Mouse (Mus musculus): ENCODE measurements around the gene Pla2g12a. TPM values are rescaled to one million over a fixed set of nuclear protein-coding genes. Genes with fewer than 3 reads are reported as not detected.

Gene Pla2g12a
- polyA plus RNA-seq, 1 experiment from 2014 or later = 47.5 TPM

DNA sequence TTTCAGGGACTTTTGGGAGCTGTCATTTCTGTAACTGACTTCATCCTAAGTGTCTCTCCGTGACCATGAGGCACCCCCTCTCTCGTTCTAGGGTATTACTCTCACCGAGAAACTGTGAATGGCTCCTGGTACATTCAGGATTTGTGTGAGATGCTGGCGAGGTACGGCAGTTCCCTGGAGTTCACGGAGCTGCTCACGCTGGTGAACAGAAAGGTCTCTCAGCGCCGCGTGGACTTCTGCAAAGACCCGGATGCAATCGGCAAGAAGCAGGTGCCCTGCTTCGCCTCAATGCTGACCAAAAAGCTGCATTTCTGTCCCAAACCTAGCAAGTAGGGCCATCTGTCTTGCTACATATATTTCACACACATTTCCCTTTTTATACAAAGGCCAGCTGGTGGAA is 34.8 kb downstream of the Pla2g12a start:
- Histone ChIP-seq H3K4me2 (ENCODE audit: low read depth, low read length) (no peak overlapping the region), H3K9me3 (ENCODE audit: control insufficient read depth, low read length) (no peaks in the 10 kb centered on the region), H3K4me3 (ENCODE audit: low read length) (no peak overlapping the region), H3K36me3 (ENCODE audit: control insufficient read depth, insufficient read depth, low read length) (peaks cover 8% of the 10 kb centered on the region; the same call in 1 of the 2 replicates), H3K27ac (ENCODE audit: low read length) (no peak overlapping the region), H3K4me1 (ENCODE audit: control insufficient read depth, insufficient read depth, low read length) (no peaks in the 10 kb centered on the region), H3K27me3 (replicated peaks; ENCODE audit: control insufficient read depth, insufficient read depth, low read length) (no peaks in the 10 kb centered on the region), H3K9ac (ENCODE audit: low read depth, low read length) (no peak overlapping the region)
- ATAC-seq = no peak
- WGBS = 91% methylated on average over 13 of the region's 13 CpGs

DNA sequence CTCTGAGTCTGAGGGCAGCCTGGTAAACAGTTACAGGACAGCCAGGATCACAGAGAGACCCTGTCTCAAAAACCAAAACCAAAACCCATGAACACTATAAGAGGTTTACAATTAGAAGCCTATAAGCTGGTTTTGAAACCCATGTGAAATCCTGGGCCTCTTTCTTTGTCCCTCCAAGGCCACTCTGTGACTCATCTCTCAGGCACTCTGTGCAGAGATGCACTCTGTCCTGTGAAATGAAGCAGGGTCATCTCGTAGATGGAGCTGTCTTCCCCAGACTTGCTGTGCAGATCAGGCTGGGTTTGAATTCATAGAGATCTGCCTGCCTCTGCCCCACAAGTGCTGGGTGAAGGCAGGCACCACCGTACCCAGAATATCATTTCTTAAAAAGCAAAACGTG is 39.0 kb downstream of the Pla2g12a start:
- no peak for ATAC-seq
- H3K9ac ChIP-seq (ENCODE audit: low read depth, low read length) = no peak overlapping the region
- H3K36me3 ChIP-seq (ENCODE audit: control insufficient read depth, insufficient read depth, low read length) = peaks cover 5% of the 10 kb centered on the region; the same call in 1 of the 2 replicates
- 73% methylated on average over 3 of the region's 3 CpGs for WGBS
- H3K4me1 ChIP-seq (ENCODE audit: control insufficient read depth, insufficient read depth, low read length) = no peaks in the 10 kb centered on the region
- H3K27ac ChIP-seq (ENCODE audit: low read length) = no peak overlapping the region
- H3K9me3 ChIP-seq (ENCODE audit: control insufficient read depth, low read length) = no peaks in the 10 kb centered on the region
- H3K4me3 ChIP-seq (ENCODE audit: low read length) = no peak overlapping the region
- no peaks in the 10 kb centered on the region for H3K27me3 ChIP-seq (replicated peaks; ENCODE audit: control insufficient read depth, insufficient read depth, low read length)
- H3K4me2 ChIP-seq (ENCODE audit: low read depth, low read length) = no peak overlapping the region

DNA sequence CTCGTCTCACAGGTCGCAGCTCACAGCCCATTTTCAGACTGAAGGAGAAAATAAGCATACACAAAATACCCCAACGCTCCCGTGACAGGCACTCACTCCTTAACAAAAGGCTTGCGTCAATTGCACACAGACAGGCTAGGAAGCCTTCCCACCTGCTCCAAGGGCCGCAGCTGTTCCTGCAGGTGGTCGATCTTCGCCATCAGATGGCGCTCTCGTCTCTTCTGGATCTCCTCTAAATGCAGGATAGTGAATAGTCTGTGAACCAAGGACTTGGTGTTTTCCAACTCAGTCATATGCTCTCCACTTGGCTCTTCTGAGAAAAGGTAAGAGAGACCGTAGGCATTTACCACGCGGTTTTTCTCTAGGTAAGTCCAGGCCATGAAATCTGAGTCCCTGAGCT is 40.0 kb downstream of the Pla2g12a start:
- 16% methylated on average over 13 of the region's 13 CpGs for WGBS
- H3K4me1 ChIP-seq (ENCODE audit: control insufficient read depth, insufficient read depth, low read length) = no peaks in the 10 kb centered on the region
- peaks cover 5% of the 10 kb centered on the region; the same call in 1 of the 2 replicates for H3K36me3 ChIP-seq (ENCODE audit: control insufficient read depth, insufficient read depth, low read length)
- H3K9me3 ChIP-seq (ENCODE audit: control insufficient read depth, low read length) = no peaks in the 10 kb centered on the region
- no peak overlapping the region for H3K4me2 ChIP-seq (ENCODE audit: low read depth, low read length)
- peak; percentile 73 for ATAC-seq
- no peak overlapping the region for H3K9ac ChIP-seq (ENCODE audit: low read depth, low read length)
- H3K27ac ChIP-seq (ENCODE audit: low read length) = no peak overlapping the region
- no peaks in the 10 kb centered on the region for H3K27me3 ChIP-seq (replicated peaks; ENCODE audit: control insufficient read depth, insufficient read depth, low read length)
- H3K4me3 ChIP-seq (ENCODE audit: low read length) = no peak overlapping the region

DNA sequence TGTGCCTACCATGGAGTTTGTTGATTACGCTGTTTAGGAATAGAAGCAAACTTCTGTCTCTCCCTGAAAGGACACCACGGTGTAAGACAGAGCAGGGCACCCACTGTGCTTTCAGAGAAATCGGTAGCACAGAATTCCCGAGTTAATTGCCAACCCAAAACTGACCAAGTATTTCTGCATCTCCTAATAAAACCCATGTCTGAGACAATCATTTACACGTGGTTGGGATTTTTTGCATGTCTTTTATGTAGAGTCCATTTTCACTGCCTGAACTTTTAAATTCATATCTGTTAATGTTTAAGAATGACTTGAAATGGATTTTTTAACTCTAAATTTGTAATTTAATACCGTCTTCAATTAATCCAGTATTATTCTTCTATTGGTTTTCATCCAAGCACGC is 45.2 kb downstream of the Pla2g12a start:
- Histone ChIP-seq H3K27me3 (replicated peaks; ENCODE audit: control insufficient read depth, insufficient read depth, low read length) (no peaks in the 10 kb centered on the region), H3K27ac (ENCODE audit: low read length) (no peak overlapping the region), H3K4me2 (ENCODE audit: low read depth, low read length) (no peak overlapping the region), H3K4me3 (ENCODE audit: low read length) (no peak overlapping the region), H3K9ac (ENCODE audit: low read depth, low read length) (no peak overlapping the region), H3K36me3 (ENCODE audit: control insufficient read depth, insufficient read depth, low read length) (no peaks in the 10 kb centered on the region), H3K9me3 (ENCODE audit: control insufficient read depth, low read length) (no peaks in the 10 kb centered on the region), H3K4me1 (ENCODE audit: control insufficient read depth, insufficient read depth, low read length) (no peaks in the 10 kb centered on the region)
- no peak for ATAC-seq
- 93% methylated on average over 7 of the region's 7 CpGs for WGBS

DNA sequence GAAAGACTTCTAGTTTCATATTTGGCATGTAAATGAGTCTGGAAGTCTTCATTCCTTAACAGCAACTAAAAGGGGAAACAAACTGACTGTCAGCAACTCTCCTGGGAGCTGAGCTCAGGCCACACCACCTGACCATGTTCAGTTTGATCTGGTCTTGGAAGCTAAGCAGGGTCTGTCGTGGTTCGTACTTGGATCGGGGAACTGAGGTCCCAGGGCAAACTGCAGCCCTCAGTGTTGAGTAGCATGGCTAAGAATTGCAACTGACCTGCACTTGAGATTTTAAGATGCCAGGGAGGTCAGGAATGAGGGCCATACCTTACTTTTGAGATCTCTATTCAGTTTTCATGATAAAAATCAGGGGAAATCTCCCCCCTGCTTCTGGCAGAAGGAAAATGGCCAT is 47.5 kb downstream of the Pla2g12a start:
- no peaks in the 10 kb centered on the region for H3K27me3 ChIP-seq (replicated peaks; ENCODE audit: control insufficient read depth, insufficient read depth, low read length)
- H3K36me3 ChIP-seq (ENCODE audit: control insufficient read depth, insufficient read depth, low read length) = no peaks in the 10 kb centered on the region
- no peak overlapping the region for H3K4me3 ChIP-seq (ENCODE audit: low read length)
- H3K4me2 ChIP-seq (ENCODE audit: low read depth, low read length) = no peak overlapping the region
- no peak for ATAC-seq
- H3K9me3 ChIP-seq (ENCODE audit: control insufficient read depth, low read length) = no peaks in the 10 kb centered on the region
- no peak overlapping the region for H3K9ac ChIP-seq (ENCODE audit: low read depth, low read length)
- H3K27ac ChIP-seq (ENCODE audit: low read length) = no peak overlapping the region
- WGBS = 89% methylated on average over 3 of the region's 3 CpGs
- H3K4me1 ChIP-seq (ENCODE audit: control insufficient read depth, insufficient read depth, low read length) = no peaks in the 10 kb centered on the region

DNA sequence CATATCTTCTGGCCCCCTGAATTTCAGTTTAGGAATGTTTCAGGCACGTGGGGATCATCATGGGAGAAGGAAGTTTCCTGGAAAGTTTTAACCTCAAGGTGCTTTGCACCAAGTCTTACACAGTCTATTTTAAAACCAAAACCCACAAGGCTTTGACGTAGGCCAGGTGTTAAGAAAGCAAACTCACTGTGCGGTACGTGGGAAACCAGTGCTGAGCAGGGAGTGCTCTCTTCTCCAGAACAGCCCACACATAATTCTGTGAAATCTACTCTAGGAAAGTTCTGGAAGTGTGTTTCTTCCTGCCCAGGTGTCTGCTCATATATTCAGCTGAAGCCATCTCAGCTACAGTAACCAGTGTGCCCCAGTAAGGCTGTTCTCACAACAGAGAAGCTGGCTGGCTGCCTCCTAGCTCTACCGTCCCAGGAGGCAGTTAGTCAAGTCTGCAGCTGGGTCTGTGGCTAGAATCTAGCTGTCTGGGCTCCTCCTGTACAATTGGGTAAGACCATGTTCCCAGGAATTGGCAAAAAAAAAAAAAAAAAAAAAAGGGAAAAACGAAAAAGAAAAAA is 51.9 kb downstream of the Pla2g12a start:
- no peaks in the 10 kb centered on the region for H3K9me3 ChIP-seq (ENCODE audit: control insufficient read depth, low read length)
- H3K4me1 ChIP-seq (ENCODE audit: control insufficient read depth, insufficient read depth, low read length) = no peaks in the 10 kb centered on the region
- H3K4me2 ChIP-seq (ENCODE audit: low read depth, low read length) = no peak overlapping the region
- no peaks in the 10 kb centered on the region for H3K36me3 ChIP-seq (ENCODE audit: control insufficient read depth, insufficient read depth, low read length)
- no peaks in the 10 kb centered on the region for H3K27me3 ChIP-seq (replicated peaks; ENCODE audit: control insufficient read depth, insufficient read depth, low read length)
- 48% methylated on average over 6 of the region's 6 CpGs for WGBS
- no peak overlapping the region for H3K9ac ChIP-seq (ENCODE audit: low read depth, low read length)
- no peak overlapping the region for H3K27ac ChIP-seq (ENCODE audit: low read length)
- no peak overlapping the region for H3K4me3 ChIP-seq (ENCODE audit: low read length)
- ATAC-seq = no peak

DNA sequence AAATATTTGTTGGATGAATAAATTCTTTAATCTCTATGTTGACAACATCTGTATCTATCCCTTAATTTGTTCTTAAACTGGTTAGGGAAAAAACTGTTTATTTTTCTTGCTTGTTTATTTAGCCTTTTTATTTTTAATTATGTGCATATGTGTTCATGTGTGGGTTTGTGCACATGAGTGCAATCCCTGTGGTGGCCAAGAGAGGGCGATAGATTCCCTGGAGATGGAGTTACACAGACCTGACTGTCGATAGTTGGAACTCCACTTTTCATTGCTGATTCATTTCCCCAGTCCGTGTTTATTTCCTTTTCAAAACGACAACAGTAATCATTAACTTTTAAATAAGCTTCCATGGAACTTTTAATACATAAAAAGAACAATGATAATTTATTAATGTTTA is 54.0 kb downstream of the Pla2g12a start:
- H3K36me3 ChIP-seq (ENCODE audit: control insufficient read depth, insufficient read depth, low read length) = no peaks in the 10 kb centered on the region
- H3K9ac ChIP-seq (ENCODE audit: low read depth, low read length) = no peak overlapping the region
- no peak overlapping the region for H3K27ac ChIP-seq (ENCODE audit: low read length)
- no peak overlapping the region for H3K4me3 ChIP-seq (ENCODE audit: low read length)
- no peak overlapping the region for H3K4me2 ChIP-seq (ENCODE audit: low read depth, low read length)
- H3K4me1 ChIP-seq (ENCODE audit: control insufficient read depth, insufficient read depth, low read length) = no peaks in the 10 kb centered on the region
- no peaks in the 10 kb centered on the region for H3K27me3 ChIP-seq (replicated peaks; ENCODE audit: control insufficient read depth, insufficient read depth, low read length)
- ATAC-seq = no peak
- WGBS = 50% methylated on average over 4 of the region's 4 CpGs
- H3K9me3 ChIP-seq (ENCODE audit: control insufficient read depth, low read length) = no peaks in the 10 kb centered on the region

DNA sequence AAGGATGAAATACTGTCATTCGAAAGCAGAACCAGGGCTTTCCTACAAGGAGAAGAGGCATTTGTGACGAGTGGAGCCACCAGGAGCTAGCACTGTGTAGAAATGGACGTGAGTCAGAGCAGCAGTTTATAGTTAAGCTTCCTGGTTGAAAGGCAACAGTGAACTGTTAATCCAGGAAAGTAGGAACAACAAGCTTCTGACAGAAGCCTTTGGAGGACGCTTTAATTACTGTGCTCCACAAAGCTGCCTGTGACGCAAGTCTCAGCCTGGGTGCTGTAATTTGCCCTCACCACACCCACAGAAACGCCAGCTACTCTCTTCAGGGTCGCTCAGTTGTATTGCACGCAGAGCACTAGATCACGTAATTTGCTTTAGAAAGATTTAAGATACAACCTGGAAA is 58.2 kb downstream of the Pla2g12a start:
- no peak overlapping the region for H3K27ac ChIP-seq (ENCODE audit: low read length)
- ATAC-seq = peak; percentile 85
- H3K4me2 ChIP-seq (ENCODE audit: low read depth, low read length) = no peak overlapping the region
- no peaks in the 10 kb centered on the region for H3K36me3 ChIP-seq (ENCODE audit: control insufficient read depth, insufficient read depth, low read length)
- H3K4me3 ChIP-seq (ENCODE audit: low read length) = no peak overlapping the region
- H3K4me1 ChIP-seq (ENCODE audit: control insufficient read depth, insufficient read depth, low read length) = no peaks in the 10 kb centered on the region
- no peak overlapping the region for H3K9ac ChIP-seq (ENCODE audit: low read depth, low read length)
- no peaks in the 10 kb centered on the region for H3K27me3 ChIP-seq (replicated peaks; ENCODE audit: control insufficient read depth, insufficient read depth, low read length)
- WGBS = 42% methylated on average over 9 of the region's 9 CpGs
- H3K9me3 ChIP-seq (ENCODE audit: control insufficient read depth, low read length) = no peaks in the 10 kb centered on the region

DNA sequence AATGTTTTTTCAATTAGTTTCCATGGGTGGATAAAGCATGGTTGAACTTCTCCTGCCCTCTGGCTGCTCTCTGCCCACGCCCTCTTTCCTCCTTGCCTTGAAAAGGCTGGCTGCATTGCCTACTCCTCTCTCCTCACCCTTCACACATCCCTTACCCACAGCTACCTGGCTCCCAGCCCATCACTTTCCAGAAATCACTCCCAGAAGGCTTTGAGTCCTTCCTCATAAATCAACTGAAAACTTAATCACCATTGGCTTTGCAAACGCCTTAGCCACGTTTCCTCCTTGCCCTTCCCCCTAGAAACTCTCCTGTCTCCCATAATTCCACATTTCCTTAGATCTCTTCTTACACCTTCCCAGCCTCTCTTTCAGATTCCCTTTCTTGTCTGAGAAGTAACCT is 59.4 kb downstream of the Pla2g12a start:
- Histone ChIP-seq H3K4me2 (ENCODE audit: low read depth, low read length) (no peak overlapping the region), H3K4me1 (ENCODE audit: control insufficient read depth, insufficient read depth, low read length) (no peaks in the 10 kb centered on the region), H3K9ac (ENCODE audit: low read depth, low read length) (no peak overlapping the region), H3K36me3 (ENCODE audit: control insufficient read depth, insufficient read depth, low read length) (no peaks in the 10 kb centered on the region), H3K27me3 (replicated peaks; ENCODE audit: control insufficient read depth, insufficient read depth, low read length) (no peaks in the 10 kb centered on the region), H3K4me3 (ENCODE audit: low read length) (no peak overlapping the region), H3K27ac (ENCODE audit: low read length) (no peak overlapping the region), H3K9me3 (ENCODE audit: control insufficient read depth, low read length) (no peaks in the 10 kb centered on the region)
- no peak for ATAC-seq
- WGBS = 35% methylated on average over 3 of the region's 3 CpGs

DNA sequence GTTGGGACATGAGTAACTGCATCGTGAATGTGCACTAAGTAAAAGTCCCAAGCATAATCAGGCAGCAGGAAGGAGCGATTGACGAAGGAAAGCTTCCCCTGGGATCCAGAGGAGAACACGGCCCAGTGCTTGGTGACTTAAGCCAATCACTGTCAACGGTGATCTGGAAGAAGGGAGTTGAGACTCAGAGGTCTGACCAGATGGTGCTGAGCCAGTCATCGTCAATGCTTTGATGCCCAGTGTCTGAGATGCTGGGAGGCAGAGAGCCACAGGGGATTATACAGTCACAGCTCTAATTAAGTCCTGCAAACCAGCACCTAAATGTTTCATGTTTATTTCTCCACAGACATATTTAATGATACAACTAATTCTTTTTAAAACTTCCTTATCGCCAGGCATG is 60.7 kb downstream of the Pla2g12a start:
- no peak overlapping the region for H3K4me2 ChIP-seq (ENCODE audit: low read depth, low read length)
- no peak overlapping the region for H3K4me3 ChIP-seq (ENCODE audit: low read length)
- ATAC-seq = no peak
- H3K9me3 ChIP-seq (ENCODE audit: control insufficient read depth, low read length) = no peaks in the 10 kb centered on the region
- H3K36me3 ChIP-seq (ENCODE audit: control insufficient read depth, insufficient read depth, low read length) = no peaks in the 10 kb centered on the region
- no peak overlapping the region for H3K27ac ChIP-seq (ENCODE audit: low read length)
- no peaks in the 10 kb centered on the region for H3K27me3 ChIP-seq (replicated peaks; ENCODE audit: control insufficient read depth, insufficient read depth, low read length)
- 69% methylated on average over 7 of the region's 7 CpGs for WGBS
- H3K9ac ChIP-seq (ENCODE audit: low read depth, low read length) = no peak overlapping the region
- H3K4me1 ChIP-seq (ENCODE audit: control insufficient read depth, insufficient read depth, low read length) = no peaks in the 10 kb centered on the region
